Mouse (Mus musculus): ENCODE results near the gene Polrmt.

DNA sequence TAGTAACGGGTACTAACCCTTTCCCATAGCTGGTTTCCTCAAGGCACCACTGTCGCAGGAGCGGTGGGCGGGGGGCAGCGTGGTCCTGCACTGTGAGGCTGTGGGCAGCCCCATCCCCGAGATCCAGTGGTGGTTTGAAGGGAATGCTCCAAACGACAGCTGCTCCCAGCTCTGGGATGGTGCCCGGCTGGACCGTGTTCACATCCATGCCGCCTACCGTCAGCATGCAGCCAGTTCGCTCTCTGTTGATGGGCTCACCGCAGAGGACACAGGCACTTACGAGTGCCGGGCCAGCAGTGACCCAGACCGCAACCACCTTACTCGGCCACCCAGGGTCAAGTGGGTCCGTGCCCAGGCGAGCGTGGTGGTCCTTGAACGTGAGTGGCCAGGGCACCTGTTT is 37.7 kb downstream of the Polrmt start:
- TF ChIP-seq CTCF (IDR thresholded peaks at IDR 0.05; ENCODE audit: low read depth, low read length) (no peak), GATA1 (IDR thresholded peaks at IDR 0.05; ENCODE audit: borderline replicate concordance, low read length) (no peak), TAL1 (conservative IDR thresholded peaks at IDR 0.05; ENCODE audit: low read depth, low read length) (no peak)
